Mouse (Mus musculus) hindbrain, embryonic 14.5 days (tissue): ENCODE measurements at regions not wholly inside any gene's neighbourhood (a gene's known extent, or its start where the extent isn't known, plus 50 kb on each side); places are given as distances from the start of the nearest gene placed in this dataset.
A peak's percentile ranks its signal among the peaks of the same experiment; 100 is the strongest.
"Not testable (repeated sequence)": the region's sequence is repeated elsewhere in the genome, so short reads cannot be mapped to it uniquely, and the experiment has no call there.

Experiments
- ATAC-seq: fragments of 200-750 bp; cut with Nextera tagmentation; 2 replicates; pipeline ENCODE4 v1.8.0; 2017; ENCODE audit warnings: moderate number of reproducible peaks, mild to moderate bottlenecking, moderate TSS enrichment, moderate library complexity; ENCODE audit not compliant: low FRiP score
- DNase-seq: peaks from one replicate; pipeline ENCODE4 v3.0.0-alpha.2; 2015; ENCODE audit warnings: low spot score
- H3K27ac ChIP-seq: fragments of 300-500 bp; sonication (generic); 2 replicates; pipeline ENCODE4 v1.5.1; 2014; ENCODE audit warnings: mild to moderate bottlenecking, moderate library complexity
- H3K27me3 ChIP-seq: fragments of 300-500 bp; sonication (generic); 2 replicates; pipeline ENCODE4 v1.6.1; 2014; ENCODE audit warnings: mild to moderate bottlenecking, low read length, mixed read lengths; ENCODE audit not compliant: control insufficient read depth, insufficient read depth
- H3K36me3 ChIP-seq: fragments of 300-500 bp; sonication (generic); replicated peaks from 2 replicates; pipeline ENCODE4 v1.6.1; 2014; ENCODE audit not compliant: control insufficient read depth, insufficient read depth
- H3K4me1 ChIP-seq: fragments of 300-500 bp; sonication (generic); replicated peaks from 2 replicates; pipeline ENCODE4 v1.6.1; 2014; ENCODE audit warnings: antibody characterized with exemption, low read length, mixed read lengths; ENCODE audit not compliant: control insufficient read depth, insufficient read depth
- H3K4me2 ChIP-seq: fragments of 300-500 bp; sonication (generic); replicated peaks from 2 replicates; pipeline ENCODE4 v1.6.1; 2014; ENCODE audit warnings: mild to moderate bottlenecking, moderate library complexity
- H3K4me3 ChIP-seq: fragments of 300-500 bp; sonication (generic); replicated peaks from 2 replicates; pipeline ENCODE4 v1.5.1; 2014; ENCODE audit warnings: mild to moderate bottlenecking, low read length
- H3K9ac ChIP-seq: fragments of 300-500 bp; sonication (generic); 2 replicates; pipeline ENCODE4 v1.6.1; 2014
- H3K9me3 ChIP-seq: fragments of 300-500 bp; sonication (generic); 2 replicates; pipeline ENCODE4 v1.6.1; 2016; ENCODE audit warnings: low read length; ENCODE audit not compliant: control insufficient read depth
- WGBS: fragments of 180-500 bp; shearing (Covaris S2); extraction: QIAGEN DNeasy Blood & Tissue Kit; methylation state at CpG from one replicate; pipeline ENCODE4 v1.1.7; 2014; 5-methylcytosine and 5-hydroxymethylcytosine counted together

- 38% methylated on average over 7 of the region's 7 CpGs for WGBS
- Histone ChIP-seq H3K36me3 (no peaks in the 10 kb centered on the region), H3K9me3 (no peaks in the 10 kb centered on the region), H3K4me3 (no peak overlapping the region), H3K4me2 (no peak overlapping the region), H3K9ac (no peak overlapping the region), H3K27ac (peak overlapping the region; percentile 38), H3K27me3 (no peaks in the 10 kb centered on the region), H3K4me1 (0 out of 2 replicates have a peak, but pooled peaks cover 4% of the 10 kb centered on the region)
- peak; percentile 93 for ATAC-seq
- DNase-seq: peak; percentile 71
Observed at GRCm38 (mm10) chr6:9820311-9821243, 872.3 kb downstream of the Nxph1 start.

- Histone ChIP-seq H3K4me1 (no peaks in the 10 kb centered on the region), H3K27me3 (no peaks in the 10 kb centered on the region), H3K4me3 (no peak overlapping the region), H3K4me2 (no peak overlapping the region), H3K9me3 (no peaks in the 10 kb centered on the region), H3K9ac (no peak overlapping the region), H3K36me3 (no peaks in the 10 kb centered on the region), H3K27ac (no peak overlapping the region)
- ATAC-seq (peak; percentile 66), DNase-seq (no peak)
- 36% methylated on average over 5 of the region's 5 CpGs for WGBS
Observed at GRCm38 (mm10) chr6:9834884-9835476, 886.7 kb downstream of the Nxph1 start.

- DNase-seq: no peak
Observed at GRCm38 (mm10) chr6:9842391-9842790, 894.2 kb downstream of the Nxph1 start.

GRCm38 (mm10) chr6:9889853-9890252, 941.6 kb downstream of the Nxph1 start:
- not testable (repeated sequence) for H3K9me3 ChIP-seq, H3K9ac ChIP-seq, H3K4me1 ChIP-seq, DNase-seq, H3K4me3 ChIP-seq, H3K27ac ChIP-seq, H3K4me2 ChIP-seq, H3K27me3 ChIP-seq, H3K36me3 ChIP-seq
- ATAC-seq: peak; percentile 100
- WGBS: 90% methylated on average over 8 of the region's 8 CpGs

More at GRCm38 (mm10) chr6:9842391-9842790, 894.2 kb downstream of the Nxph1 start:
- H3K27me3 ChIP-seq: no peaks in the 10 kb centered on the region
- H3K9me3 ChIP-seq: no peaks in the 10 kb centered on the region
- no peaks in the 10 kb centered on the region for H3K36me3 ChIP-seq
- H3K27ac ChIP-seq: no peak overlapping the region
- H3K4me2 ChIP-seq: no peak overlapping the region
- H3K4me3 ChIP-seq: no peak overlapping the region
- whole genome bisulfite sequencing: 85% methylated on average over 2 of the region's 2 CpGs
- ATAC-seq: no peak
- no peaks in the 10 kb centered on the region for H3K4me1 ChIP-seq
- no peak overlapping the region for H3K9ac ChIP-seq
